Mouse (Mus musculus) large intestine, adult 2 months (tissue): ENCODE measurements around the gene Mrgpra3. TPM values are rescaled to one million over a fixed set of nuclear protein-coding genes. Genes with fewer than 3 reads are reported as not detected.

ENCODE experiments used
- DNase-seq: peaks from one replicate; pipeline ENCODE4 v3.0.0-alpha.2; 2012; ENCODE audit warnings: low read depth, low spot score
- WGBS: fragments of 180-500 bp; shearing (Covaris S2); methylation state at CpG from one replicate; pipeline ENCODE4 v1.1.7; 2018; 5-methylcytosine and 5-hydroxymethylcytosine counted together
- polyA plus RNA-seq: library from polyadenylated mRNA; depleted of rRNA; stranded (reverse); fragments of >200 nt; gene quantifications from 2 replicates; pipeline ENCODE4 v1.2.3, GENCODE M21; 2012; rRNA removed

The Mrgpra3 gene
- polyA plus RNA-seq, result not detected in 2 replicates

- DNase-seq, result no peak
These were observed at the start of gene Mrgpra3 for GRCm38 (mm10) chr7:47601272-47601671. Gene Mrgpra3, minus strand, starts transcription at chr7:47601372.

More at GRCm38 (mm10) chr7:47601272-47601671, at the start of gene Mrgpra3:
- 59% methylated on average over 2 of the region's 2 CpGs for WGBS

Other genes starting within 250 kb of the Mrgpra3 start
- not detected in 2 replicates for gene Mrgpra1, start 247.1 kb downstream of the Mrgpra3 start, polyA plus RNA-seq
- gene Mrgpra2a, start 149.2 kb downstream of the Mrgpra3 start, polyA plus RNA-seq, result not detected in 2 replicates
- gene Mrgpra2b, start 72.5 kb downstream of the Mrgpra3 start, polyA plus RNA-seq, result not detected in 2 replicates